Mouse (Mus musculus) CD4-positive helper T cell, adult 2 months (primary cell): ENCODE results near the gene Serpina1f.
"Not testable (repeated sequence)": the region's sequence is repeated elsewhere in the genome, so short reads cannot be mapped to it uniquely, and the experiment has no call there.

Source experiments
- DNase-seq: peaks from one replicate; pipeline ENCODE4 v3.0.0-alpha.2; 2012; ENCODE audit warnings: low read depth, missing footprints, low spot score

The Serpina1f gene

DNA sequence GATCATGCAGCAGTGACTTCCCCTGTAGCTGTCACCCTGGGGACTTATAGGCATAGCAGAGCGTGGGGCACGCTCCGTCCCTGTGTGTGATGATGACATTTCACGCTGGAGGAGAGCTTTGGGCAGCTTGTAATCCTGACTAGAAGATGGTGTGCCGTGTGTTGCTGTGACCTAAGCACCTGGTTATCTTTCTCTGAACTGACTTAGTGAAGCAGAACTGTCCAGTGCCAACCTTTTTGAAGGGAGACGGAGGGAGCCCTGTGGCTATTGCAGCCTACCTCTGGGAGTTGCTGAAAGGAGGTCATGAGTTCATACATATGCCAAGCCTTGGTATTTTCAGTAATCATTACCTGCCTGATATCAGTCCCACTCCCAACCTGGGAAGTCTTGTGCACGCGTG is at the start of gene Serpina1f:
Gene Serpina1f, minus strand, starts transcription at position 101 of the 400 bp plus-strand sequence.
- DNase-seq: no peak

DNA sequence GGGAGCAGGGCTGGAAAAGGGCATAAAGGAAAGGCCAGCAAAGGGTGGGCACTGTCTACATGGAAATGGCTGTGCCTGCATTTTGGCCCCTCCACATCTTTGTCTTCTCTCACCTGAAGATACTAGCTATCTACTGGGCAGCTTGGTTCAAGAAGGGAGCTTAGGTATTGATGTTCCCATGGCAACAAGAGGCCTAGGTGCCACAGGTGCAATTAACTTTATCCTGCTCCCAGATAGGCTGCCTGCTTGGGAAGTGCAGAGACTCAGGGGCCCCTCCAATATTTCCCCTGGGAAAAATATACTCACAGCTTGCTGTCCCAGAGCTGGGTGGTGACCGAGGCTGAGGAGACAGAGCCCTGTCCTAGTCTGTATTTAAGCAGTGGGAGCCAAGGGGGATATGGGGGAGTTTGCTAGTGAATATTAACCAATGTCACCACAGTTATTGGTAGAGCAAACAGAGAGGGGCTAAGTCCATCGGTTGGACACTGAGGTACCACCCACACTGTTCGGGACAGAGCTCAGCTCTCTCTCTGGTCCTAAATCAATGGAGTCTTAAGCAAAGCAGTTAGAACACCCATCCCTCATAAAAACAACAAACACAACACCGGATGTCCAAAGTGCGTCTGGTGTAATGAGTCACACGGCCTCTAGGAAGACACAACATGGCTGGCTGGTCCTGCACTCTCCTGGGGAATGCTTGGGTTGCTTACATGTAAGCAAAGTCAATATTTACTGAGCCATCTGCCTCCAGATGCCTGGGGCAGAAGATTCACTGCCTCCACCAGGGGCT is 42.7 kb upstream of the Serpina1f start:
- not testable (repeated sequence) for DNase-seq

- DNase-seq: not testable (repeated sequence)
Measured at GRCm38 (mm10) chr12:103735566-103735965, 40.2 kb upstream of the Serpina1f start.

GRCm38 (mm10) chr12:103735101-103735500 is 39.8 kb upstream of the Serpina1f start:
- not testable (repeated sequence) for DNase-seq

GRCm38 (mm10) chr12:103711537-103711936 is 16.2 kb upstream of the Serpina1f start:
- no peak for DNase-seq

GRCm38 (mm10) chr12:103710405-103710804 is 15.1 kb upstream of the Serpina1f start:
- DNase-seq: no peak

GRCm38 (mm10) chr12:103706113-103706512 is 10.8 kb upstream of the Serpina1f start:
- no peak for DNase-seq

DNA sequence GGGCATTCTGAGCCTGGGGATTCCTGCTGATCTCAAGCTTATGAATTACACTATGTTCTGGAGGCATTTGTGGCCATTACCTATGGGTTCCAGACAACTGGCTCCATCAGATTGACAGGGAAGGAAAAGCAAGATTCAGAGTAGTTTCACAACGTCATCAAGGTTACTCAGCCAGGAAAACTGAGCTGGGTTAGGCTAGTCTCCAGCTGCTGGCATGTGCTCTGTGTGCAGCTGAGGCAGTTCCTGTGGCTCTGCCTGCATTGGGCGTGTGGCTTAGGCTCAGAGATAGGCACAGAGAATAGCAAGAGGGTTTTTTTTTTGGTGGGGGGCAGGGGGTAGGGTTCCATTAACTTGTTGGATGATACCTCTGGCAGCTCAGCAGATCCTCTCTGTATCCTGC is 10.2 kb upstream of the Serpina1f start:
- DNase-seq: no peak

DNA sequence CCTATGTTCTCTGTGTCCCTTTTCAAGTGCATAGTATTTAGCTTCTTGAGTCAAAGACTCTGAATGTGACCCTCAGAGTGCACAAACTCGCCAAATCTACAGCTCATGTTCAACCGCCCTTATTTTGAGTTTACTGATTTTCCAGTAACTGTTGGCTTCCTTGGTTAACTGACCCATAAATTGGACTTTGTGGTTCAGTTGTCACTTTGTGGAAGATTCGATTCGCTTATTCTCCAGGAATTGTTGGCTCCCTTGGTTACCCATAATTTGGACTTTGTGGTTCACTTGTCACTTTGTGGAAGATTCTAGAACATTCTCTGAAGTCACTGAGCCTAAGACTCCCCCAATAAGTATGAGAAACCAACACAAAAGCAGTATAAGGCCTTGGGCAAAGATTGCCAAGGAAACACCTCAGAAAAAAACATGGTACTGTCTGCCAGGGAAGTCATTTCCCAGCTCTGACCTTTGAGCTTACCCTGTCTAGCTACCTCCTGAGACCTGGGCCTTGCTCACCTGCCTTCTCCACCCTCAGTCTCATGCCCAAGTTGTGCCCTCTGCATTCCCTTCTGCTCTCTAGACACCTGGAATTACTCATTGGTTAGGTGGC is 4.9 kb upstream of the Serpina1f start:
- no peak for DNase-seq

GRCm38 (mm10) chr12:103688221-103688814 is 7.0 kb downstream of the Serpina1f start:
- no peak for DNase-seq

DNA sequence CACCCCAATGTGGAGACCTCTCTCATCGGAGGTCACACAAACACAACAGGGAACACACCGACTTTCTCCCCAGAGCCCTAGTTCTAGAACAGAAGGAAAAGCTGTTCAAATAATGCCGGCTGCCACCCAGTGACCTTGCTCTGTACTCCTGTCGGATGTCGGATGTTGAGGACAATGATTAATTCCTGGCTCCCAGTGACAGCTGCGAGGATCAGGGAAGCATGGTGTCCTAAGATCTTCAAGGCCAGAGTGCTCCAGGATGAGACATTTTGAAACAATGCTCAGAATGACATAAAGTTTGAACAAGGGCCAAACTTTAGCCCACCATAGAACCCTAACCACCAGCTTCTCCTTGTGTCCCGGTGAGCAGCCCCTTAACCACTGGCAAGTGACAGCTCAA is 8.3 kb downstream of the Serpina1f start:
- DNase-seq: no peak

- no peak for DNase-seq
Measured at GRCm38 (mm10) chr12:103686050-103686449, 9.3 kb downstream of the Serpina1f start.

DNA sequence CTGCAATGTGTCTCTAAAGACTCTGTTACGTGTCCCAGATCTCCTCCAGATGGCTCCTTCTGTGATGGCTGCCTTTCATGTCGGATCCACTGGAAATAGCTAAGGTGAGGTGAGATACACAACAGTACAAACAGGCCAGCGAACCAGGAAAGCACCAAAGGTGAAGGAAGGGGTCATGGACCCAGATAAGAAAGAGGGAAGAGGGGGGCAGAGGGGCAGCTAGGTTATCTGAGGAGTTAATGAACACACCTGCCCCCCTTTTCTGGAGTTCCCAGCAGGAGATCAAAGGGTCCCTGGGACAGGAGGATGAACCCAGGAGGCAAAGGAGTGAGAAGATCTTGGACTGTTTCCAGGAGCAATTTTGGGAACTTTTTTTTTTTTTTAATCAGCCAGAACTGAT is 9.9 kb downstream of the Serpina1f start:
- no peak for DNase-seq

GRCm38 (mm10) chr12:103683775-103684174 is 11.6 kb downstream of the Serpina1f start:
- no peak for DNase-seq

GRCm38 (mm10) chr12:103681739-103682138 is 13.6 kb downstream of the Serpina1f start:
- DNase-seq: no peak

DNA sequence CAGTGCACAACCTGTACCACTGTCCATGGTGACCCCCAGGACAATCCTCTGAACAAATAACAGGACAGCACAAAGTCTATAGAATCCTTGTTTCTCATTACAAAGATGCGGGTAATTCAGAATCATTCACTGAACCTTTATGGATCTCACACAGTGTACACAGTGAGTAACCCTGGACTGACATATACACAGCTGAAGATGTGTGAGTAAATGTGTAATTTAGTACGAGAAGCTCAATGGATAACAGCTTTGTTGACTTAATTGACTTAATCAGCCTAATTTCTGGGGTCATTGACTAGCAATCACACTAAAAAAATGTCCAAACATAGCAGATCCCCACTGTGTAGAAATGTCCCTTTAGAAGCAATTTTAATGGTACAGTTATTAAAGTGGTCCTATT is 14.2 kb downstream of the Serpina1f start:
- no peak for DNase-seq

- DNase-seq: not testable (repeated sequence)
Measured at GRCm38 (mm10) chr12:103679853-103680252, 15.5 kb downstream of the Serpina1f start.

DNA sequence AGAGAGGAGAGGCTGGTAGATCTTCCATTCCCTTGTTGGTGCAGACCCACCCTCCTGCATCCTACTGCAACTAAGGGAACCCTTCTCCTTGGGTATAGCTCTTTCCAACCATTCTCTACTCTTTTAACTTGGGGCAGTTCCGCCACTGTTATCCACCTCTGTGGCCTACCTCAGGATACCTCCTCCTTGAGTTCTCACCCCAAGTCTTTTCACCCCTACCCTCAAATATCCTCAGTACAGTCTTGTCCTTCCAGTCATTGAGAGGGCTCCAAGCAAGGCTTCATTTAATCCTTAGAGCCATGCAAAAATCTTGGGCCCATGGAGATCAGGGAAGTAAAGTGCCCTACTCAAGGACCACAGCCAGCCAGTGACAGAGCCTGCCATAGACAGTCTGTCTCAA is 19.3 kb downstream of the Serpina1f start, which contains the start of gene Serpina16:
Gene Serpina16, minus strand, starts transcription at position 101 of the 400 bp plus-strand sequence.
- DNase-seq: no peak

- no peak for DNase-seq
Measured at GRCm38 (mm10) chr12:103673179-103673578, 22.1 kb downstream of the Serpina1f start.

- no peak for DNase-seq
Measured at GRCm38 (mm10) chr12:103671483-103671882, 23.8 kb downstream of the Serpina1f start.

DNA sequence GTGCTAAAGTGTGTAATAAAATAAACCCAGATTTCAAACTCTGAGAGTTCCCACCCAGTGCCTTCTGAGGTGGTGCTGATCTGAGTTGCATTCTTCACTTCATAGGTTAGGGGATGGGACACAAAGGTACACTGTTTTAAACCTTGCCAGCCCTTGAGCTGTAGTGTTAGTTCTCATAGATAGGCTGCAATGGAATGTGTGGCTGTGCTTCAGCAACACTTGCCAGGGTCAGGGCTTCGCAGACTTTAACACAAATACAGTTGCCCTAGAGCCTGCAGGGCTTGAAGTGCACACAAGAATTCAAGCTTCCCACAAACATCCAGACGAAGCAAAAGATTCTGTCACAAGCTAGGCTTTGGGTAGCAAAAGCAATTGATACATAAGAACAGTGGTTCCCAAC is 24.4 kb downstream of the Serpina1f start:
- DNase-seq: no peak

DNA sequence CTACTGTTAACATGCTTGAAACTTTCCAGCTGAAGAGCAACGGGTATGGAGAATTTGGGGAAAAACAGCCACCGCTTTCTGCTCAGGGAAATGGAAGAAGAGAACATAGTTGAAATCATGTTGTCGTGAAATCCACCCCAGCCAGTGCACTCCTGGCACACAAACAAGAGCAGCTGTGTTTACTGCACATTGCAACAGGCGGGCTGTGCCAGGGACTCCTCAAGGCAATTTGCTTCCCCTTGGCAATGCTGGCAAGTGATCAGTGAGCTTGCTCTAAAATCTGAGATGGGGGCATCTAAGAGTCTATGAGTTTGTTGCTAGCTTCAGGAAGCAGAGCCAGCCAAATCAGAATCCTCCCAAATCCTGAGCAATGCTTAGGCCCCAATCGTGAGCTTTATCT is 25.0 kb downstream of the Serpina1f start:
- no peak for DNase-seq

GRCm38 (mm10) chr12:103665286-103665685 is 30.0 kb downstream of the Serpina1f start:
- no peak for DNase-seq
